Mouse (Mus musculus): ENCODE measurements around the gene Ceacam18. TPM values are rescaled to one million over a fixed set of nuclear protein-coding genes. Genes with fewer than 3 reads are reported as not detected.

The Ceacam18 gene
- polyA plus RNA-seq (2015; fragmentation: Illumina TruSeq; extraction: RNeasy Lipid Tissue Mini Kit (QIAGEN cat#74804); ENCODE audit: low read depth, low replicate concordance), result not detected

DNA sequence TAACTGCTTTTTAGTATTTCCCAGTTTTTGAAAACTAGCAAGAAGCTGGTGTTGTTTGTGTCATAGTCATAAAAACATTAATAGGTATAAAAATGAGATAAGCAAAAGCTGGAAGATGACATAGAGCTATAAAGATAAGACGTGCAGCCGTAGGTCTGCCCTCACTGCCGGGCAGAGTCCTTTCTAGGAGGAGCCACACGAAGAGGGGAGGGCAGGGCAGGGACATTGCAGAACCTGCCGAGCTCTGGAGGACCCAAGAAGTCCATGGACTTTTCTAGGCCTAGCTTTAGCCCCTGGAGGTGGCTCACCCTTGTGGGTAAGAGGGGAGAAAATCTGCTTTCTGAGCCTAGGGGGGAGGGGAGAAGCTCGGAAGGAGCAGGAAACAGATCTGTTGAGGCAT is at the start of gene Ceacam18:
Gene Ceacam18, plus strand, starts transcription at position 208 of the 400 bp plus-strand sequence.

DNA sequence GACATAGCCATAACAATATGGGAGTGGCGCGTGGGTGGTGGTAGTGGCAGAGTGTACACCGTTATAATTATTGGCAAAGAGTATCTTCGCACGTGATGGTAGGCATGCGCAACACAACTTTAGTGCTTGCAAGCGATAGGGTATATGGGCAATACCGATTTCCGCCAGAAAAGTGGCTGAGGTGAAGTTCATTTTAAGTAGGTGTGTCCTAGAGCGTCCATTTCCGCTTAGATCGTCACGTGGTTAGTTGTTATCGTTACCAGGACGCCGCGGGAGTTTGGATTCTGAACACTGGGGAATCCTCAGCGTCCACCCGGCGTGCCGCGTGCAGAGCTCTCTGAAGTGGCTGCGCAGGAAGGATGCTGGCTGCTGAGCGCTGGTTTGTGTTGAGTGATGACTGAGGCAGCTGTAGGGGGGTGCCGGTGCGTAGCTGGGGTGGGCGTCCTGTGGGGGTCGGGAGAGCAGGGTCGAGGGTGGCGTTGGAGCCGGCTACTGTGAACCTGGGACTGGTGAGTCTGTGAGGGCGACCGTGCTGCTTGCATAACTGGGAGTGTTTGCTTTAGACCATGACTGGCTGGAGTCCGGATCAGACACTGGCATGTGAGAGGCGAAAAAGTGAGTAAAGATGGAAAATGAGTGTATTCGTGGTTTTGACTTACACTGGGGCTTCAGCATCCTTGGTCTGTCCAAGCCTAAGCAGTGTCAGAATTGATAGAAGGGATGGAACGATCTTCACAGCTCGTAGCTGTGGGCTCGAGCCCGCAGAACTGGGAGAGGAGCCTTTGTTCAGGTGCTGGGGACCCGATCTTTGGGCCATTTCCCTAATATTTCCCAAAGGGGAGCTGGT is 27.4 kb upstream of the Ceacam18 start, which contains the start of gene Zfp819:
Gene Zfp819, plus strand, starts transcription at position 274 of the 847 bp plus-strand sequence.

GRCm38 (mm10) chr7:43660002-43660401 is 25.5 kb downstream of the Ceacam18 start, which contains the start of gene Siglece:
Gene Siglece (minus strand): TSS chr7:43660161.

DNA sequence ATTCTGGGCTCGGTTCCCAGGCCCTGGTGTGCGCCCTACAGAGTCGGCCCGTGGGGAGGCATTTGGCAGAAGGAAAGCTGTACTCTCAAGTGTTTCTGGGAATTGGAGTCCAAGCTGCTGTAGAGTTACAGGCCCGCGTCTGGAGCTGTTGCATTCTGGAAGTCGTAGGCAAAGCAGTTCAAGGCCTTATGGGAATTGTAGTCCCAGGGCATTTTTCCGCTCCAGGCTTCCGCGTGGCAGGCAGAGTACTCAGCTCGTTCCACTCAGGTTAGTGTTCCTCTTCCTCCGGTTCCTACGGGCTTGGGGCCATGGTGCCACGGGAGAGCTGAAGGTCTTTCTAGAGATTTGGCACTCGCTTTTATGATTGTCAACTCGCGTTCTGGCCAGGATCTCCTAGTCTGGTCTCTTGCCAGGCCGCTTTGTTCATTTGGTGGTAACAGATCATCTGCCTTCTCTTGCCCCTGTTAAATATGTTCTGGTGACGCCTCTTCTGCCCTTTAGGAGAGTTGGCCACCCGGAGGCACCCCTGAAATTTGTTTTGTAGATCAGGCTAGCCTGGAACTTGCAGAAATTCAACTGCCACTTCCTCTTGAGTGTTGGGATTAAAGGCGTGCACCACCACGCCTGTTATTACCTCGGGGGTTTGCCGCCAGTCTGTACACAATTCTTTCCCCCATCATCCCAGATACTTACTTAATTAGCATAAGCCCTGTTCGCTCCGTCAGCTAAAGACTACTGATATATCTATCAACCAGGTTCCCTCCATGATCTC is 37.5 kb downstream of the Ceacam18 start, which contains the start of gene Ctu1:
Gene Ctu1, plus strand, starts transcription at position 208 of the 772 bp plus-strand sequence.

DNA sequence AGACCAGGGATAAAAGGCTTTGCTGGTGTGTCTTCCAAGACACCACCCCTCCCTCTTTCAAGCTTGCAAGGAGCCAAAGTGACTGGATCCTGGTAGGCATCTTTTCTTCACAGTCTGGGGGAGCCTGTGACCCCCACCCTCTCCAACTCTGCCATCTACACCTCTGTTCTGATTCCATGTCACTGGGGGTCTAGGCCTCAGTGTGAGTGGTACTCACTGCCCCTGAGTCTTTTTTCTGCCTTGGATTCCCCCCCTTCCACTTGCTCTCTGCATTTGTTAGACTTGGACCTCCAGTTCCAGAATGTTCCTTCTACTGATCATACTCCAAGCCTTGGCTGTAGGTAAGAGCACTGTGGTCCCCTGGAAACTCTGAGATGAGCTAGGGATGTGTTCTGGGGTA is 55.6 kb downstream of the Ceacam18 start, which contains the start of gene Klk14:
Gene Klk14, plus strand, starts transcription at position 301 of the 400 bp plus-strand sequence.

Other genes with a start within 250 kb of the Ceacam18 start
- gene Siglecg, start 226.5 kb upstream of the Ceacam18 start, polyA plus RNA-seq (2015; fragmentation: Illumina TruSeq; extraction: RNeasy Lipid Tissue Mini Kit (QIAGEN cat#74804); ENCODE audit: low read depth, low replicate concordance), result not detected
- not detected for gene Lim2, start 207.0 kb upstream of the Ceacam18 start, polyA plus RNA-seq (2015; fragmentation: Illumina TruSeq; extraction: RNeasy Lipid Tissue Mini Kit (QIAGEN cat#74804); ENCODE audit: low read depth, low replicate concordance)
- gene Nkg7, start 197.6 kb upstream of the Ceacam18 start, polyA plus RNA-seq (2015; fragmentation: Illumina TruSeq; extraction: RNeasy Lipid Tissue Mini Kit (QIAGEN cat#74804); ENCODE audit: low read depth, low replicate concordance), result not detected
- gene Cldnd2, start 193.9 kb upstream of the Ceacam18 start, polyA plus RNA-seq (2015; fragmentation: Illumina TruSeq; extraction: RNeasy Lipid Tissue Mini Kit (QIAGEN cat#74804); ENCODE audit: low read depth, low replicate concordance), result not detected
- 91.5 TPM for gene Etfb, start 190.6 kb upstream of the Ceacam18 start, polyA plus RNA-seq (2015; fragmentation: Illumina TruSeq; extraction: RNeasy Lipid Tissue Mini Kit (QIAGEN cat#74804); ENCODE audit: low read depth, low replicate concordance)
- gene Gm45233, start 190.6 kb upstream of the Ceacam18 start, polyA plus RNA-seq (2015; fragmentation: Illumina TruSeq; extraction: RNeasy Lipid Tissue Mini Kit (QIAGEN cat#74804); ENCODE audit: low read depth, low replicate concordance), result 0.70 TPM
- 2.1 TPM for gene Vsig10l, start 171.6 kb upstream of the Ceacam18 start, polyA plus RNA-seq (2015; fragmentation: Illumina TruSeq; extraction: RNeasy Lipid Tissue Mini Kit (QIAGEN cat#74804); ENCODE audit: low read depth, low replicate concordance)
- 29.8 TPM for gene Iglon5, start 144.6 kb upstream of the Ceacam18 start, polyA plus RNA-seq (2015; fragmentation: Illumina TruSeq; extraction: RNeasy Lipid Tissue Mini Kit (QIAGEN cat#74804); ENCODE audit: low read depth, low replicate concordance)
- not detected for gene 4931406B18Rik, start 128.8 kb upstream of the Ceacam18 start, polyA plus RNA-seq (2015; fragmentation: Illumina TruSeq; extraction: RNeasy Lipid Tissue Mini Kit (QIAGEN cat#74804); ENCODE audit: low read depth, low replicate concordance)
- 5.4 TPM for gene Cd33, start 90.3 kb upstream of the Ceacam18 start, polyA plus RNA-seq (2015; fragmentation: Illumina TruSeq; extraction: RNeasy Lipid Tissue Mini Kit (QIAGEN cat#74804); ENCODE audit: low read depth, low replicate concordance)
- 6.1 TPM for gene Zfp658, start 72.5 kb upstream of the Ceacam18 start, polyA plus RNA-seq (2015; fragmentation: Illumina TruSeq; extraction: RNeasy Lipid Tissue Mini Kit (QIAGEN cat#74804); ENCODE audit: low read depth, low replicate concordance)
- gene Zfp719, start 55.1 kb upstream of the Ceacam18 start, polyA plus RNA-seq (2015; fragmentation: Illumina TruSeq; extraction: RNeasy Lipid Tissue Mini Kit (QIAGEN cat#74804); ENCODE audit: low read depth, low replicate concordance), result 13.2 TPM
- not detected for gene Zfp819, start 27.5 kb upstream of the Ceacam18 start, polyA plus RNA-seq (2015; fragmentation: Illumina TruSeq; extraction: RNeasy Lipid Tissue Mini Kit (QIAGEN cat#74804); ENCODE audit: low read depth, low replicate concordance)
- gene Siglece, start 25.5 kb downstream of the Ceacam18 start, polyA plus RNA-seq (2015; fragmentation: Illumina TruSeq; extraction: RNeasy Lipid Tissue Mini Kit (QIAGEN cat#74804); ENCODE audit: low read depth, low replicate concordance), result 1.4 TPM
- 6.3 TPM for gene Ctu1, start 37.3 kb downstream of the Ceacam18 start, polyA plus RNA-seq (2015; fragmentation: Illumina TruSeq; extraction: RNeasy Lipid Tissue Mini Kit (QIAGEN cat#74804); ENCODE audit: low read depth, low replicate concordance)
- not detected for gene Klk14, start 55.7 kb downstream of the Ceacam18 start, polyA plus RNA-seq (2015; fragmentation: Illumina TruSeq; extraction: RNeasy Lipid Tissue Mini Kit (QIAGEN cat#74804); ENCODE audit: low read depth, low replicate concordance)
- gene Klk13, start 77.9 kb downstream of the Ceacam18 start, polyA plus RNA-seq (2015; fragmentation: Illumina TruSeq; extraction: RNeasy Lipid Tissue Mini Kit (QIAGEN cat#74804); ENCODE audit: low read depth, low replicate concordance), result not detected
- not detected for gene Klk12, start 134.2 kb downstream of the Ceacam18 start, polyA plus RNA-seq (2015; fragmentation: Illumina TruSeq; extraction: RNeasy Lipid Tissue Mini Kit (QIAGEN cat#74804); ENCODE audit: low read depth, low replicate concordance)
- gene Klk11, start 139.9 kb downstream of the Ceacam18 start, polyA plus RNA-seq (2015; fragmentation: Illumina TruSeq; extraction: RNeasy Lipid Tissue Mini Kit (QIAGEN cat#74804); ENCODE audit: low read depth, low replicate concordance), result not detected
- not detected for gene Klk10, start 146.3 kb downstream of the Ceacam18 start, polyA plus RNA-seq (2015; fragmentation: Illumina TruSeq; extraction: RNeasy Lipid Tissue Mini Kit (QIAGEN cat#74804); ENCODE audit: low read depth, low replicate concordance)
- not detected for gene Klk9, start 157.2 kb downstream of the Ceacam18 start, polyA plus RNA-seq (2015; fragmentation: Illumina TruSeq; extraction: RNeasy Lipid Tissue Mini Kit (QIAGEN cat#74804); ENCODE audit: low read depth, low replicate concordance)
- gene Klk8, start 162.9 kb downstream of the Ceacam18 start, polyA plus RNA-seq (2015; fragmentation: Illumina TruSeq; extraction: RNeasy Lipid Tissue Mini Kit (QIAGEN cat#74804); ENCODE audit: low read depth, low replicate concordance), result 7.5 TPM
- gene Klk7, start 176.6 kb downstream of the Ceacam18 start, polyA plus RNA-seq (2015; fragmentation: Illumina TruSeq; extraction: RNeasy Lipid Tissue Mini Kit (QIAGEN cat#74804); ENCODE audit: low read depth, low replicate concordance), result not detected
- gene Klk6, start 189.8 kb downstream of the Ceacam18 start, polyA plus RNA-seq (2015; fragmentation: Illumina TruSeq; extraction: RNeasy Lipid Tissue Mini Kit (QIAGEN cat#74804); ENCODE audit: low read depth, low replicate concordance), result 13.7 TPM
- not detected for gene Klk5, start 207.3 kb downstream of the Ceacam18 start, polyA plus RNA-seq (2015; fragmentation: Illumina TruSeq; extraction: RNeasy Lipid Tissue Mini Kit (QIAGEN cat#74804); ENCODE audit: low read depth, low replicate concordance)
- not detected for gene Klk4, start 246.5 kb downstream of the Ceacam18 start, polyA plus RNA-seq (2015; fragmentation: Illumina TruSeq; extraction: RNeasy Lipid Tissue Mini Kit (QIAGEN cat#74804); ENCODE audit: low read depth, low replicate concordance)